Comparison of ENCODE assay signal across 25 mouse cellular contexts in the genomic region with DNA sequence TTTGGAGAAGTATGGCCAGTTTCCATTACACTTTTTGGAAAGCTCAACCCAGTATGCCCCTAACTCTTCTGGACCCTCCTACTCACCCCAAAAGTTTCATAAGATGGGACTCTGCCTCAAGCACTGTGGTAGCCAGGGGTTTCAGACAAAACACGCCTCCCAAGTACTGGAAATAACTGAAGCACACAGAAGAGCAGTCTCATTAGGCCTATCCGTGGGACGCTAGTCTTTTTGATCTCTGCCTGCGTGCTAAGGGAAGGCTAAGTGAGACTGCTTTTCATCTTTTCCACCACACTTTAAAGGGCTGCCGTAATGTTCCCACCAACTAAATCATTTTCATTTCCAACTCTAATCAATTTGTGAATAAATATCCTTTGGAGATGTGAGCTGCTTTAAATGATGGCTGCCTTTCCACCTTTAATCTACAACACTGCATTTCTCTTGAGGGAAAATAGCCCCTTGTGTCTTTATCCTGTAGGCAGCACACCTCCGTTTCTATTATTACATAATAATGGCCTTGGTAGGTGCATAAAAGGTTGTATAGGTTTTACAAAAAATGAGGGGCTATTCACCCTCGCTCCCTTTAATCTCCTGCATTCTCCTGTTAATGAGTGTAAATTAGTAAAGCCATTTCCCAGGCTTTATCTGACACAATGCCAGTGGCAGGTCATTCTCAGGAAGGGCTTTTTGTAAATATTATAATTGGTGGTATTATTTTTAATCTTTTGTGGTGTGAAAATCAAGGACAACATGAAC.
DNase-seq lines count a peak whose midpoint lies in the region; ATAC-seq and TF ChIP-seq lines count a peak whose summit lies in the region.
"Had no signal": no experiment of that assay in that cellular context is flagged by ENCODE, and none has a peak within 500 bp of the region (broad histone marks: within the 10 kb centered on the region; RNA-seq: fewer than 3 reads in every experiment).

No protein-coding gene starts in this region.

- TF ChIP-seq CTCF in brain, embryonic 14.5 days (IDR thresholded peaks at IDR 0.05; ENCODE audit: borderline replicate concordance, extremely low read depth, insufficient read depth, insufficient read length): no peak

- peaks cover 3% of the 10 kb centered on the region; the same call in 1 of the 2 replicates for H3K4me1 ChIP-seq in forebrain, embryonic 11.5 days (replicated peaks; ENCODE audit: control insufficient read depth, insufficient read depth, low read length)
- no peaks in the 10 kb centered on the region; the same call in 1 of the 2 replicates for H3K4me1 ChIP-seq in forebrain, embryonic 16.5 days (replicated peaks; ENCODE audit: control insufficient read depth, insufficient read depth, low read length)
- no peaks in the 10 kb centered on the region for H3K4me1 ChIP-seq in midbrain, embryonic 14.5 days (ENCODE audit: control insufficient read depth, insufficient read depth, low read length)
- H3K4me1 ChIP-seq in midbrain, embryonic 13.5 days (replicated peaks): no peaks in the 10 kb centered on the region
- H3K4me1 ChIP-seq in forebrain, embryonic 14.5 days (ENCODE audit: control insufficient read depth, insufficient read depth, low read length): peaks cover 7% of the 10 kb centered on the region; the same call in 1 of the 2 replicates
- H3K4me1 ChIP-seq in kidney, embryonic 16.5 days (ENCODE audit: insufficient read depth, low read length): 0 out of 2 replicates have a peak, but pooled peaks cover 4% of the 10 kb centered on the region
- H3K4me1 ChIP-seq: heart, embryonic 12.5 days; heart, embryonic 15.5 days; hindbrain, embryonic 13.5 days; intestine, embryonic 15.5 days had no signal

- no peaks in the 10 kb centered on the region for H3K36me3 ChIP-seq in forebrain, embryonic 11.5 days (ENCODE audit: control insufficient read depth, insufficient read depth, low read length)
- no peaks in the 10 kb centered on the region for H3K36me3 ChIP-seq in forebrain, embryonic 16.5 days (ENCODE audit: control insufficient read depth, insufficient read depth)
- no peaks in the 10 kb centered on the region for H3K36me3 ChIP-seq in midbrain, embryonic 14.5 days (ENCODE audit: control insufficient read depth, insufficient read depth, low read length)
- H3K36me3 ChIP-seq in midbrain, embryonic 13.5 days: no peaks in the 10 kb centered on the region
- H3K36me3 ChIP-seq in forebrain, embryonic 14.5 days (ENCODE audit: control insufficient read depth, insufficient read depth, low read length): no peaks in the 10 kb centered on the region
- H3K36me3 ChIP-seq in kidney, embryonic 16.5 days (ENCODE audit: insufficient read depth, low read length): no peaks in the 10 kb centered on the region
- H3K36me3 ChIP-seq: G1E; heart, embryonic 12.5 days; heart, embryonic 15.5 days; hindbrain, embryonic 10.5 days; hindbrain, embryonic 13.5 days; intestine, embryonic 15.5 days had no signal

- no peak for DNase-seq in forebrain, embryonic 11.5 days (ENCODE audit: low spot score)
- peak; percentile 30 for DNase-seq in midbrain, embryonic 14.5 days
- DNase-seq in brain, embryonic 14.5 days (ENCODE audit: low read depth): peak; percentile 77
- peak; percentile 52 for DNase-seq in forebrain, embryonic 14.5 days (ENCODE audit: low spot score)
- no peak for DNase-seq in adrenal gland, adult 2 months
- DNase-seq: adrenal gland, postnatal 14 days; B cell, adult 2 months; cerebellum, adult 11-12 months; cerebellum, adult 8-10 months; cerebellum, postnatal 10 days; gastrocnemius, postnatal 25 days; heart, adult 18-20 months; heart, postnatal 10 days; heart, postnatal 36 days had no signal

- WGBS in forebrain, embryonic 11.5 days: 12% methylated on average over 7 of the region's 7 CpGs
- WGBS in forebrain, embryonic 16.5 days: 5% methylated on average over 7 of the region's 7 CpGs
- 53% methylated on average over 7 of the region's 7 CpGs for WGBS in midbrain, embryonic 14.5 days
- WGBS in midbrain, embryonic 13.5 days: 37% methylated on average over 7 of the region's 7 CpGs
- WGBS in forebrain, embryonic 14.5 days: 5% methylated on average over 7 of the region's 7 CpGs
- WGBS in kidney, embryonic 16.5 days: 42% methylated on average over 7 of the region's 7 CpGs

- H3K9ac ChIP-seq in forebrain, embryonic 11.5 days (ENCODE audit: low read length): no peak overlapping the region
- H3K9ac ChIP-seq in forebrain, embryonic 16.5 days (replicated peaks; ENCODE audit: low read depth, low read length): no peak overlapping the region
- no peak overlapping the region for H3K9ac ChIP-seq in midbrain, embryonic 14.5 days (replicated peaks; ENCODE audit: low read length)
- no peak overlapping the region for H3K9ac ChIP-seq in midbrain, embryonic 13.5 days (replicated peaks)
- H3K9ac ChIP-seq in forebrain, embryonic 14.5 days (ENCODE audit: low read length): no peak overlapping the region
- no peak overlapping the region for H3K9ac ChIP-seq in kidney, embryonic 16.5 days (replicated peaks; ENCODE audit: low read length)
- H3K9ac ChIP-seq: heart, embryonic 12.5 days; heart, embryonic 15.5 days; hindbrain, embryonic 13.5 days; intestine, embryonic 15.5 days had no signal

- no peak for TF ChIP-seq POLR2A in brain, embryonic 14.5 days (IDR thresholded peaks at IDR 0.05; ENCODE audit: borderline replicate concordance, extremely low read depth, insufficient read depth, insufficient read length, poor library complexity, severe bottlenecking)

- H3K4me3 ChIP-seq in forebrain, embryonic 11.5 days (ENCODE audit: low read depth, low read length): no peak overlapping the region
- no peak overlapping the region for H3K4me3 ChIP-seq in forebrain, embryonic 16.5 days (replicated peaks; ENCODE audit: low read length)
- no peak overlapping the region for H3K4me3 ChIP-seq in midbrain, embryonic 14.5 days (replicated peaks; ENCODE audit: low read depth, low read length)
- no peak overlapping the region for H3K4me3 ChIP-seq in midbrain, embryonic 13.5 days (replicated peaks)
- no peak overlapping the region for H3K4me3 ChIP-seq in forebrain, embryonic 14.5 days (ENCODE audit: low read depth, low read length)
- no peak overlapping the region for H3K4me3 ChIP-seq in kidney, embryonic 16.5 days (ENCODE audit: low read length)
- H3K4me3 ChIP-seq: heart, embryonic 12.5 days; heart, embryonic 15.5 days; hindbrain, embryonic 10.5 days; hindbrain, embryonic 13.5 days; intestine, embryonic 15.5 days had no signal

- H3K4me2 ChIP-seq in forebrain, embryonic 11.5 days (ENCODE audit: low read depth, low read length, severe bottlenecking): no peak overlapping the region
- H3K4me2 ChIP-seq in forebrain, embryonic 16.5 days (ENCODE audit: low read length): no peak overlapping the region
- H3K4me2 ChIP-seq in midbrain, embryonic 14.5 days (ENCODE audit: low read length): no peak overlapping the region
- H3K4me2 ChIP-seq in midbrain, embryonic 13.5 days (replicated peaks): no peak overlapping the region
- no peak overlapping the region for H3K4me2 ChIP-seq in forebrain, embryonic 14.5 days (ENCODE audit: low read length)
- H3K4me2 ChIP-seq in kidney, embryonic 16.5 days (replicated peaks; ENCODE audit: low read depth, low read length): no peak overlapping the region
- H3K4me2 ChIP-seq: heart, embryonic 12.5 days; heart, embryonic 15.5 days; hindbrain, embryonic 13.5 days; intestine, embryonic 15.5 days had no signal

- H3K27ac ChIP-seq in forebrain, embryonic 11.5 days (ENCODE audit: low read depth, low read length): no peak overlapping the region
- H3K27ac ChIP-seq in forebrain, embryonic 16.5 days (ENCODE audit: low read length): no peak overlapping the region
- H3K27ac ChIP-seq in midbrain, embryonic 14.5 days (replicated peaks; ENCODE audit: low read depth, low read length): no peak overlapping the region
- H3K27ac ChIP-seq in midbrain, embryonic 13.5 days: no peak overlapping the region
- H3K27ac ChIP-seq in forebrain, embryonic 14.5 days (ENCODE audit: low read depth, low read length): no peak overlapping the region
- H3K27ac ChIP-seq in kidney, embryonic 16.5 days (ENCODE audit: low read length): no peak overlapping the region
- H3K27ac ChIP-seq: heart, embryonic 15.5 days; hindbrain, embryonic 10.5 days; hindbrain, embryonic 13.5 days; intestine, embryonic 15.5 days had no signal

- peak; percentile 81 for ATAC-seq in forebrain, embryonic 11.5 days (replicated peaks; ENCODE audit: low FRiP score)
- ATAC-seq in forebrain, embryonic 16.5 days: no peak
- no peak for ATAC-seq in midbrain, embryonic 14.5 days (ENCODE audit: low FRiP score, low TSS enrichment)
- ATAC-seq in midbrain, embryonic 13.5 days: no peak
- peak; percentile 44; the same call in 1 of the 2 replicates for ATAC-seq in forebrain, embryonic 14.5 days
- no peak for ATAC-seq in kidney, embryonic 16.5 days (ENCODE audit: low FRiP score, low TSS enrichment)
- ATAC-seq: hindbrain, embryonic 16.5 days; intestine, embryonic 15.5 days; Patski had no signal

- H3K27me3 ChIP-seq in forebrain, embryonic 11.5 days (ENCODE audit: control insufficient read depth, insufficient read depth, low read length): 0 out of 2 replicates have a peak, but pooled peaks cover 6% of the 10 kb centered on the region
- H3K27me3 ChIP-seq in forebrain, embryonic 16.5 days (replicated peaks; ENCODE audit: control insufficient read depth, insufficient read depth, low read length): peaks cover 4% of the 10 kb centered on the region; the same call in 1 of the 2 replicates
- no peaks in the 10 kb centered on the region for H3K27me3 ChIP-seq in midbrain, embryonic 14.5 days (ENCODE audit: control insufficient read depth, insufficient read depth, low read length)
- peaks cover 12% of the 10 kb centered on the region; the same call in 1 of the 2 replicates for H3K27me3 ChIP-seq in midbrain, embryonic 13.5 days
- no peaks in the 10 kb centered on the region; the same call in 1 of the 2 replicates for H3K27me3 ChIP-seq in forebrain, embryonic 14.5 days (replicated peaks; ENCODE audit: control insufficient read depth, insufficient read depth, low read length)
- H3K27me3 ChIP-seq in kidney, embryonic 16.5 days (ENCODE audit: insufficient read depth, low read length): no peaks in the 10 kb centered on the region
- H3K27me3 ChIP-seq: heart, embryonic 12.5 days; heart, embryonic 15.5 days; intestine, embryonic 15.5 days had no signal

- no peaks in the 10 kb centered on the region for H3K9me3 ChIP-seq in forebrain, embryonic 11.5 days (ENCODE audit: control insufficient read depth, low read length)
- no peaks in the 10 kb centered on the region for H3K9me3 ChIP-seq in forebrain, embryonic 16.5 days (ENCODE audit: control insufficient read depth, low read length)
- no peaks in the 10 kb centered on the region for H3K9me3 ChIP-seq in midbrain, embryonic 14.5 days (ENCODE audit: control insufficient read depth, low read length)
- no peaks in the 10 kb centered on the region for H3K9me3 ChIP-seq in midbrain, embryonic 13.5 days
- no peaks in the 10 kb centered on the region for H3K9me3 ChIP-seq in forebrain, embryonic 14.5 days (replicated peaks; ENCODE audit: control insufficient read depth, low read length)
- no peaks in the 10 kb centered on the region for H3K9me3 ChIP-seq in kidney, embryonic 16.5 days (ENCODE audit: low read length)
- H3K9me3 ChIP-seq: heart, embryonic 12.5 days; heart, embryonic 15.5 days; hindbrain, embryonic 10.5 days; hindbrain, embryonic 13.5 days; intestine, embryonic 15.5 days had no signal

Comparison
In these comparisons a context has a peak if more than half of its experiments do, and no peak if none do; other contexts are left out.
1. ATAC-seq: peak in forebrain, embryonic 11.5 days (single experiment) and forebrain, embryonic 14.5 days (single experiment); none in forebrain, embryonic 16.5 days (single experiment), midbrain, embryonic 14.5 days (single experiment), midbrain, embryonic 13.5 days (single experiment) and kidney, embryonic 16.5 days (single experiment).
2. DNase-seq: peak in midbrain, embryonic 14.5 days (single experiment), brain, embryonic 14.5 days (single experiment) and forebrain, embryonic 14.5 days (single experiment); none in forebrain, embryonic 11.5 days (single experiment) and adrenal gland, adult 2 months (single experiment).